Mouse (Mus musculus): ENCODE measurements around the gene Atxn7. TPM values are rescaled to one million over a fixed set of nuclear protein-coding genes. Genes with fewer than 3 reads are reported as not detected.
"Not testable (repeated sequence)": the region's sequence is repeated elsewhere in the genome, so short reads cannot be mapped to it uniquely, and the experiment has no call there.

Gene Atxn7
- polyA plus RNA-seq, 1 experiment from 2014 or later, result 1.2 TPM

- Histone ChIP-seq H3K4me1 (ENCODE audit: control insufficient read depth, low read depth, low read length) (peaks cover 2% of the 10 kb centered on the region), H3K27me3 (ENCODE audit: control insufficient read depth, insufficient read depth, low read depth, low read length) (no peaks in the 10 kb centered on the region), H3K4me3 (ENCODE audit: low read depth, low read length) (no peak overlapping the region), H3K9me3 (replicated peaks; ENCODE audit: control insufficient read depth, low read length) (no peaks in the 10 kb centered on the region), H3K36me3 (ENCODE audit: control insufficient read depth, insufficient read depth) (no peaks in the 10 kb centered on the region), H3K27ac (ENCODE audit: low read length) (no peak overlapping the region), H3K9ac (ENCODE audit: low read depth, low read length) (no peak overlapping the region), H3K4me2 (ENCODE audit: low read depth, low read length) (no peak overlapping the region)
- ATAC-seq (ENCODE audit: low read depth), result no peak
- 62% methylated on average over 1 of the region's 1 CpGs for WGBS (ENCODE audit: insufficient replicate concordance)
Observed at GRCm38 (mm10) chr14:14032842-14033241, 71.6 kb downstream of the Atxn7 start.

- H3K9ac ChIP-seq (ENCODE audit: low read depth, low read length), result no peak overlapping the region
- H3K27ac ChIP-seq (ENCODE audit: low read length), result no peak overlapping the region
- H3K4me1 ChIP-seq (ENCODE audit: control insufficient read depth, low read depth, low read length), result peaks cover 2% of the 10 kb centered on the region
- no peak for ATAC-seq (ENCODE audit: low read depth)
- no peaks in the 10 kb centered on the region for H3K36me3 ChIP-seq (ENCODE audit: control insufficient read depth, insufficient read depth)
- no peak overlapping the region for H3K4me2 ChIP-seq (ENCODE audit: low read depth, low read length)
- H3K4me3 ChIP-seq (ENCODE audit: low read depth, low read length), result no peak overlapping the region
- 20% methylated on average over 2 of the region's 2 CpGs for WGBS (ENCODE audit: insufficient replicate concordance)
- H3K27me3 ChIP-seq (ENCODE audit: control insufficient read depth, insufficient read depth, low read depth, low read length), result no peaks in the 10 kb centered on the region
- no peaks in the 10 kb centered on the region for H3K9me3 ChIP-seq (replicated peaks; ENCODE audit: control insufficient read depth, low read length)
Observed at GRCm38 (mm10) chr14:14036352-14036751, 75.1 kb downstream of the Atxn7 start.

- WGBS (ENCODE audit: insufficient replicate concordance), result 62% methylated on average over 2 of the region's 2 CpGs
- H3K36me3 ChIP-seq (ENCODE audit: control insufficient read depth, insufficient read depth), result no peaks in the 10 kb centered on the region
- no peaks in the 10 kb centered on the region for H3K9me3 ChIP-seq (replicated peaks; ENCODE audit: control insufficient read depth, low read length)
- ATAC-seq (ENCODE audit: low read depth), result no peak
- H3K9ac ChIP-seq (ENCODE audit: low read depth, low read length), result no peak overlapping the region
- no peaks in the 10 kb centered on the region for H3K27me3 ChIP-seq (ENCODE audit: control insufficient read depth, insufficient read depth, low read depth, low read length)
- H3K4me3 ChIP-seq (ENCODE audit: low read depth, low read length), result no peak overlapping the region
- H3K27ac ChIP-seq (ENCODE audit: low read length), result no peak overlapping the region
- no peak overlapping the region for H3K4me2 ChIP-seq (ENCODE audit: low read depth, low read length)
- peaks cover 2% of the 10 kb centered on the region for H3K4me1 ChIP-seq (ENCODE audit: control insufficient read depth, low read depth, low read length)
Observed at GRCm38 (mm10) chr14:14038233-14038632, 77.0 kb downstream of the Atxn7 start.

GRCm38 (mm10) chr14:14042336-14042735, 81.1 kb downstream of the Atxn7 start:
- ATAC-seq (ENCODE audit: low read depth), result no peak
- Histone ChIP-seq H3K4me2 (ENCODE audit: low read depth, low read length) (no peak overlapping the region), H3K27me3 (ENCODE audit: control insufficient read depth, insufficient read depth, low read depth, low read length) (no peaks in the 10 kb centered on the region), H3K9ac (ENCODE audit: low read depth, low read length) (no peak overlapping the region), H3K27ac (ENCODE audit: low read length) (no peak overlapping the region), H3K4me1 (ENCODE audit: control insufficient read depth, low read depth, low read length) (no peaks in the 10 kb centered on the region), H3K9me3 (replicated peaks; ENCODE audit: control insufficient read depth, low read length) (no peaks in the 10 kb centered on the region), H3K36me3 (ENCODE audit: control insufficient read depth, insufficient read depth) (peaks cover 5% of the 10 kb centered on the region; the same call in 1 of the 2 replicates), H3K4me3 (ENCODE audit: low read depth, low read length) (no peak overlapping the region)
- WGBS (ENCODE audit: insufficient replicate concordance), result 44% methylated on average over 4 of the region's 4 CpGs

GRCm38 (mm10) chr14:14054386-14054785, 93.1 kb downstream of the Atxn7 start:
- Histone ChIP-seq H3K4me1 (ENCODE audit: control insufficient read depth, low read depth, low read length) (no peaks in the 10 kb centered on the region), H3K9ac (ENCODE audit: low read depth, low read length) (no peak overlapping the region), H3K27me3 (ENCODE audit: control insufficient read depth, insufficient read depth, low read depth, low read length) (no peaks in the 10 kb centered on the region), H3K4me3 (ENCODE audit: low read depth, low read length) (no peak overlapping the region), H3K9me3 (replicated peaks; ENCODE audit: control insufficient read depth, low read length) (no peaks in the 10 kb centered on the region; the same call in 1 of the 2 replicates), H3K27ac (ENCODE audit: low read length) (no peak overlapping the region), H3K36me3 (ENCODE audit: control insufficient read depth, insufficient read depth) (no peaks in the 10 kb centered on the region), H3K4me2 (ENCODE audit: low read depth, low read length) (no peak overlapping the region)
- WGBS (ENCODE audit: insufficient replicate concordance), result 90% methylated on average over 2 of the region's 2 CpGs
- ATAC-seq (ENCODE audit: low read depth), result no peak

- H3K4me1 ChIP-seq (ENCODE audit: control insufficient read depth, low read depth, low read length); H3K36me3 ChIP-seq (ENCODE audit: control insufficient read depth, insufficient read depth); H3K9me3 ChIP-seq (replicated peaks; ENCODE audit: control insufficient read depth, low read length); ATAC-seq (ENCODE audit: low read depth); H3K4me3 ChIP-seq (ENCODE audit: low read depth, low read length); H3K4me2 ChIP-seq (ENCODE audit: low read depth, low read length); H3K27ac ChIP-seq (ENCODE audit: low read length); H3K9ac ChIP-seq (ENCODE audit: low read depth, low read length); H3K27me3 ChIP-seq (ENCODE audit: control insufficient read depth, insufficient read depth, low read depth, low read length): not testable (repeated sequence)
Observed at GRCm38 (mm10) chr14:14059606-14060005, 98.4 kb downstream of the Atxn7 start.

GRCm38 (mm10) chr14:14062531-14063245, 101.4 kb downstream of the Atxn7 start:
- H3K4me3 ChIP-seq (ENCODE audit: low read depth, low read length), result no peak overlapping the region
- 83% methylated on average over 11 of the region's 11 CpGs for WGBS (ENCODE audit: insufficient replicate concordance)
- H3K4me1 ChIP-seq (ENCODE audit: control insufficient read depth, low read depth, low read length), result peaks cover 14% of the 10 kb centered on the region
- H3K27ac ChIP-seq (ENCODE audit: low read length), result no peak overlapping the region
- H3K9me3 ChIP-seq (replicated peaks; ENCODE audit: control insufficient read depth, low read length), result no peaks in the 10 kb centered on the region; the same call in 1 of the 2 replicates
- no peak overlapping the region for H3K4me2 ChIP-seq (ENCODE audit: low read depth, low read length)
- H3K36me3 ChIP-seq (ENCODE audit: control insufficient read depth, insufficient read depth), result no peaks in the 10 kb centered on the region
- H3K27me3 ChIP-seq (ENCODE audit: control insufficient read depth, insufficient read depth, low read depth, low read length), result no peaks in the 10 kb centered on the region
- no peak for ATAC-seq (ENCODE audit: low read depth)
- H3K9ac ChIP-seq (ENCODE audit: low read depth, low read length), result no peak overlapping the region

GRCm38 (mm10) chr14:14063382-14063781, 102.1 kb downstream of the Atxn7 start:
- Histone ChIP-seq H3K4me1 (ENCODE audit: control insufficient read depth, low read depth, low read length) (peaks cover 14% of the 10 kb centered on the region), H3K4me2 (ENCODE audit: low read depth, low read length) (no peak overlapping the region), H3K9ac (ENCODE audit: low read depth, low read length) (no peak overlapping the region), H3K9me3 (replicated peaks; ENCODE audit: control insufficient read depth, low read length) (no peaks in the 10 kb centered on the region; the same call in 1 of the 2 replicates), H3K27ac (ENCODE audit: low read length) (no peak overlapping the region), H3K36me3 (ENCODE audit: control insufficient read depth, insufficient read depth) (no peaks in the 10 kb centered on the region), H3K4me3 (ENCODE audit: low read depth, low read length) (no peak overlapping the region), H3K27me3 (ENCODE audit: control insufficient read depth, insufficient read depth, low read depth, low read length) (no peaks in the 10 kb centered on the region)
- ATAC-seq (ENCODE audit: low read depth), result no peak
- 59% methylated on average over 5 of the region's 5 CpGs for WGBS (ENCODE audit: insufficient replicate concordance)

GRCm38 (mm10) chr14:14064486-14065141, 103.4 kb downstream of the Atxn7 start:
- Histone ChIP-seq H3K9me3 (replicated peaks; ENCODE audit: control insufficient read depth, low read length) (no peaks in the 10 kb centered on the region), H3K27ac (ENCODE audit: low read length) (no peak overlapping the region; the same call in 1 of the 2 replicates), H3K9ac (ENCODE audit: low read depth, low read length) (no peak overlapping the region), H3K27me3 (ENCODE audit: control insufficient read depth, insufficient read depth, low read depth, low read length) (no peaks in the 10 kb centered on the region), H3K4me2 (ENCODE audit: low read depth, low read length) (no peak overlapping the region), H3K36me3 (ENCODE audit: control insufficient read depth, insufficient read depth) (no peaks in the 10 kb centered on the region), H3K4me1 (ENCODE audit: control insufficient read depth, low read depth, low read length) (peaks cover 14% of the 10 kb centered on the region), H3K4me3 (ENCODE audit: low read depth, low read length) (no peak overlapping the region)
- no peak for ATAC-seq (ENCODE audit: low read depth)
- WGBS (ENCODE audit: insufficient replicate concordance), result 8% methylated on average over 5 of the region's 5 CpGs
